Mouse (Mus musculus) MEL (cell line): ENCODE measurements around the gene Aldh3b2.

Experiments
- CHD2 ChIP-seq: IDR thresholded peaks from 2 replicates; pipeline ENCODE4 v1.6.1; 2011; ENCODE audit warnings: low read length, improper control_type of control experiment
- CTCF ChIP-seq, 3 experiments: IDR thresholded peaks in 2 of 3; conservative IDR thresholded peaks in 1 of 3; 2 replicates each; pipeline ENCODE4 v1.5.1; 2011 to 2012; ENCODE audit warnings: low read length in 3 of 3, low read depth in 2 of 3, mild to moderate bottlenecking in 2 of 3, improper control_type of control experiment in 1 of 3, inconsistent platforms in 1 of 3, mixed read lengths in 1 of 3, moderate library complexity in 1 of 3; ENCODE audit not compliant: control insufficient read depth in 1 of 3, insufficient read depth in 1 of 3, poor library complexity in 1 of 3, severe bottlenecking in 1 of 3
- E2F4 ChIP-seq: IDR thresholded peaks from 2 replicates; pipeline ENCODE4 v1.6.1; 2011; ENCODE audit warnings: low read depth, low read length, improper control_type of control experiment, borderline replicate concordance
- EP300 ChIP-seq, 2 experiments: IDR thresholded peaks; 2 replicates each; pipeline ENCODE4 v1.6.1; 2011; ENCODE audit warnings: improper control_type of control experiment in 2 of 2, low read length in 2 of 2, low read depth in 1 of 2, mild to moderate bottlenecking in 1 of 2
- NELFE ChIP-seq: IDR thresholded peaks from 2 replicates; pipeline ENCODE4 v1.6.1; 2011; ENCODE audit warnings: low read depth, low read length, improper control_type of control experiment
- NRF1 ChIP-seq: IDR thresholded peaks from 2 replicates; pipeline ENCODE4 v1.6.1; 2014; ENCODE audit warnings: low read depth, mild to moderate bottlenecking, inconsistent platforms, low read length, improper control_type of control experiment, moderate library complexity; ENCODE audit not compliant: poor library complexity, insufficient read depth, severe bottlenecking
- TCF12 ChIP-seq: IDR thresholded peaks from 2 replicates; pipeline ENCODE4 v1.6.1; 2014; ENCODE audit warnings: low read depth, mild to moderate bottlenecking, inconsistent platforms, low read length, improper control_type of control experiment, moderate library complexity
- ZMIZ1 ChIP-seq: IDR thresholded peaks from 2 replicates; pipeline ENCODE4 v1.6.1; 2012; ENCODE audit warnings: low read depth, mild to moderate bottlenecking, inconsistent platforms, low read length, improper control_type of control experiment, moderate library complexity

- peak; percentile 27 to 45 (median 38) for TF ChIP-seq CTCF (IDR thresholded peaks at IDR 0.05 in 2 of 3, conservative IDR thresholded peaks at IDR 0.05 in 1 of 3; ENCODE audit: control insufficient read depth in 1 of 3, insufficient read depth in 1 of 3, low read depth in 2 of 3, low read length in 3 of 3, poor library complexity in 1 of 3, severe bottlenecking in 1 of 3)
- no peak for TF ChIP-seq EP300 (IDR thresholded peaks at IDR 0.05; ENCODE audit: low read depth in 1 of 2, low read length in 2 of 2)
- no peak for TF ChIP-seq ZMIZ1
- no peak for TF ChIP-seq TCF12
- TF ChIP-seq E2F4, result no peak
- TF ChIP-seq NELFE, result no peak
- no peak for TF ChIP-seq CHD2
- no peak for TF ChIP-seq NRF1
Measured at GRCm38 (mm10) chr19:3988750-3989149, 16.6 kb downstream of the Aldh3b2 start.
